Mouse (Mus musculus): ENCODE data around the gene Bmp8a. TPM values are rescaled to one million over a fixed set of nuclear protein-coding genes. Genes with fewer than 3 reads are reported as not detected.
"Not testable (repeated sequence)": the region's sequence is repeated elsewhere in the genome, so short reads cannot be mapped to it uniquely, and the experiment has no call there.

The Bmp8a gene
- polyA plus RNA-seq, 1 experiment from 2014 or later = not detected

DNA sequence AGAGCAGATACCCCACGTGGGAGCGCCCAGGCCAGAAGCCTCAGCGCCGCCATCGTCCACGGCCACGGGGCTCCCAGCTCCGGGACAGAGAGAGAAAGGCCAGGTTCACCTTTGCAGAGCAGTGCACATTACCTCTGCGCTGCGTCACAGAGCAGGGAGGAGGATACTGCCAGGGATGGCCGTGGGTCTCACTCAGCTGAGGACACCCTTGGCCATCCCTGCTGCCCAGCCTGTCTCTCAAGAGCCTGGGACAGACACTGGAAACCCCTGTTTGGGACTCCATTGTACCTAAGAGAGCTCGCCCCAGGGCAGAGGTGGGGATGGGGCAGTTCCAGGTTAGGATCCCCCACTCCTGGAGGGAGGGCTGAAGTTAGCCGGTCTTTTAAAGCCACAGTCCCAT, 19.5 kb downstream of the Bmp8a start, which contains the start of gene Oxct2a:
TSS of gene Oxct2a (minus strand) at position 101 of the 400 bp plus-strand sequence.
- no peaks in the 10 kb centered on the region for H3K36me3 ChIP-seq (ENCODE audit: control insufficient read depth, insufficient read depth, low read length)
- H3K4me2 ChIP-seq (replicated peaks; ENCODE audit: low read depth, low read length) = peak within 1 kb of the TSS; percentile 40
- no peaks in the 10 kb centered on the region for H3K4me1 ChIP-seq (ENCODE audit: control insufficient read depth, insufficient read depth, low read length)
- H3K4me3 ChIP-seq (ENCODE audit: low read depth, low read length) = peak within 1 kb of the TSS; percentile 11; the same call in 1 of the 2 replicates
- ATAC-seq (ENCODE audit: insufficient number of reproducible peaks, insufficient read depth, low FRiP score, low read depth) = no peak
- H3K9ac ChIP-seq (replicated peaks; ENCODE audit: low read depth, low read length) = no peak within 1 kb of the TSS
- 12% methylated on average over 13 of the region's 13 CpGs for WGBS
- H3K27me3 ChIP-seq (ENCODE audit: control insufficient read depth, insufficient read depth, low read length) = 0 out of 2 replicates have a peak, but pooled peaks cover 4% of the 10 kb centered on the region
- no peak within 1 kb of the TSS for H3K27ac ChIP-seq (ENCODE audit: low read length)
- H3K9me3 ChIP-seq (ENCODE audit: control insufficient read depth, low read depth, low read length) = no peaks in the 10 kb centered on the region

DNA sequence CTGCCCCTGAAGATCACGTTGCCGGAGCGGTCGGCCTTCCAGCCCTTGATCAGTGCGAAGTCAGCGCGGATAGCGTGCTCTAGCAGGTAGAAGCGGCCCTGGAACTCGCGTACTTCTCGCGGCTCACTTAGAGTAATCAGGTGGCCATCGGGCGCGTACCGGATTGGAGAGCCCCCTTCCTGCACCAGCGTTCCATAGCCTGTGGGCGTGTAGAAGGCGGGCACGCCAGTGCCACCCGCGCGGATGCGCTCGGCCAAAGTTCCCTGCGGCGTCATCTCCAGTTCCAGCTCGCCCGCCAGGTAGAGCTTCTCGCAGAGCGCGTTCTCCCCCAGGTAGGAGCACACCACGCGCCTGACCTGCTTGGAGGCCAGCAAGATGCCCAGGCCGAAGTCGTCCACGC, 20.1 kb downstream of the Bmp8a start:
- 18% methylated on average over 21 of the region's 38 CpGs for WGBS
- not testable (repeated sequence) for H3K27me3 ChIP-seq (ENCODE audit: control insufficient read depth, insufficient read depth, low read length); H3K36me3 ChIP-seq (ENCODE audit: control insufficient read depth, insufficient read depth, low read length); H3K4me1 ChIP-seq (ENCODE audit: control insufficient read depth, insufficient read depth, low read length); ATAC-seq (ENCODE audit: insufficient number of reproducible peaks, insufficient read depth, low FRiP score, low read depth); H3K27ac ChIP-seq (ENCODE audit: low read length); H3K9me3 ChIP-seq (ENCODE audit: control insufficient read depth, low read depth, low read length); H3K9ac ChIP-seq (replicated peaks; ENCODE audit: low read depth, low read length)
- Histone ChIP-seq H3K4me3 (ENCODE audit: low read depth, low read length) (peak overlapping the region; percentile 11; the same call in 1 of the 2 replicates), H3K4me2 (replicated peaks; ENCODE audit: low read depth, low read length) (peak overlapping the region; percentile 40)

DNA sequence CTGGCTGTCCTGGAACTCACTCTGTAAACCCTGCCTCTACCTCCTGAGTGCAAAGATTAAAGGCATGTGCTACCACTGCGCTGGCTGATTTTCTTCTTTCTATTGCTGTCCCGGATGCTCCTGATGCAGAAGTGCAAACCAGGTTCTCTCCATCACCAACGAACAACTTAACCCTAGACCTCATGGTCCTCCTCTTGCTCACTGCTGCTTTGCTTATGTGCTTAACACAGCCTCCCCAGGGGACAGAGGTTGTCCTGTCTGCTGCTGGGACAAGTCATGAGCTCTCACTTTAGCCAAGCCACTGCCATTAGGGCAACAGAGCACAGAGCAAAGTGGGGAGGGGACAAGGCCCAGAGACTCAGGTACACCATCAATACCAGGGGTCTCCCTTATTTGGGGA, 28.6 kb downstream of the Bmp8a start:
- Histone ChIP-seq H3K4me1 (ENCODE audit: control insufficient read depth, insufficient read depth, low read length) (no peaks in the 10 kb centered on the region), H3K36me3 (ENCODE audit: control insufficient read depth, insufficient read depth, low read length) (no peaks in the 10 kb centered on the region), H3K27me3 (ENCODE audit: control insufficient read depth, insufficient read depth, low read length) (no peaks in the 10 kb centered on the region), H3K27ac (ENCODE audit: low read length) (no peak overlapping the region), H3K9ac (replicated peaks; ENCODE audit: low read depth, low read length) (no peak overlapping the region), H3K9me3 (ENCODE audit: control insufficient read depth, low read depth, low read length) (no peaks in the 10 kb centered on the region), H3K4me2 (replicated peaks; ENCODE audit: low read depth, low read length) (no peak overlapping the region), H3K4me3 (ENCODE audit: low read depth, low read length) (no peak overlapping the region)
- ATAC-seq (ENCODE audit: insufficient number of reproducible peaks, insufficient read depth, low FRiP score, low read depth) = no peak
- WGBS = 87% methylated on average over 3 of the region's 3 CpGs

DNA sequence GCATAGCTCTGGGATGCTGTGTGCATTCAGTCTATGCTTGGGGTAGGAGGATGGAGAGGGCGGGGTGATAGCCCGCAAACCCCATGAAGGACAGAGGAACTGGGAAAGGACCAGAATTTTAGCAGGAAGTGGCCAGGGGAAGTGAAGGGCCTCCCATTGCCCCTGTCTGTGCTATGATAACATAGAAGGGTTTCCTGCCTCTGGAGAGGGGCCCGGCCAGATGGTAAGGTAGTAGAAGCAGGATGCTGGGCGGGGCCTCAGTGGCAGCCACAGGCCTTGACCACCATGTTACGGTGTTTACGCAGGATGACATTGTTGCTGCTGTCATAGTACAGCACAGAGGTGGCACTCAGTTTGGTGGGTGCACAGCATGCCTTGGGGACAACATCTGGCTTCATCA, 30.0 kb downstream of the Bmp8a start:
- no peak for ATAC-seq (ENCODE audit: insufficient number of reproducible peaks, insufficient read depth, low FRiP score, low read depth)

DNA sequence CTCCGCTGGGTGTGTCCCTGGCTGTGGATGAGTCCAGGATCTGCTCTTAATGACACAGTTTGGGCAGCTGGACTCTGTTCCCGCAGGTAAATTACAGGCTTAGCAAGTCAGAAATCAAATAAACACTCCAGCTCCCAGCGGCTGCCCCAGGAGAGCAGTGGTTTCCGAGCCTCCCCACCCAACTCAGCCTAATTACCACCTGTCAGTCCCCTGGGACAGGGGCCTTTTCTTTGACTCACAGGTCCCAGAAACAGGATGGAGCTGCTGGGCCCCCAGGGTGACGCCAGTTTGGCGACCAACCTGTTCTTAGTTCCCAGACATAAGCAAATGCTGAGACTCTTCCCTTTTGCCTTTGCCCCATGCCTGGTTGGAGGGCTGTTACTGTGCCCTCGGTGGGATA, 31.2 kb downstream of the Bmp8a start:
- H3K27ac ChIP-seq (ENCODE audit: low read length) = no peak overlapping the region

More for the DNA sequence above, 30.0 kb downstream of the Bmp8a start:
- Histone ChIP-seq H3K36me3 (ENCODE audit: control insufficient read depth, insufficient read depth, low read length) (no peaks in the 10 kb centered on the region), H3K4me2 (replicated peaks; ENCODE audit: low read depth, low read length) (no peak overlapping the region), H3K4me1 (ENCODE audit: control insufficient read depth, insufficient read depth, low read length) (no peaks in the 10 kb centered on the region), H3K4me3 (ENCODE audit: low read depth, low read length) (no peak overlapping the region), H3K9ac (replicated peaks; ENCODE audit: low read depth, low read length) (no peak overlapping the region), H3K9me3 (ENCODE audit: control insufficient read depth, low read depth, low read length) (no peaks in the 10 kb centered on the region), H3K27me3 (ENCODE audit: control insufficient read depth, insufficient read depth, low read length) (no peaks in the 10 kb centered on the region), H3K27ac (ENCODE audit: low read length) (no peak overlapping the region)
- 71% methylated on average over 6 of the region's 6 CpGs for WGBS

DNA sequence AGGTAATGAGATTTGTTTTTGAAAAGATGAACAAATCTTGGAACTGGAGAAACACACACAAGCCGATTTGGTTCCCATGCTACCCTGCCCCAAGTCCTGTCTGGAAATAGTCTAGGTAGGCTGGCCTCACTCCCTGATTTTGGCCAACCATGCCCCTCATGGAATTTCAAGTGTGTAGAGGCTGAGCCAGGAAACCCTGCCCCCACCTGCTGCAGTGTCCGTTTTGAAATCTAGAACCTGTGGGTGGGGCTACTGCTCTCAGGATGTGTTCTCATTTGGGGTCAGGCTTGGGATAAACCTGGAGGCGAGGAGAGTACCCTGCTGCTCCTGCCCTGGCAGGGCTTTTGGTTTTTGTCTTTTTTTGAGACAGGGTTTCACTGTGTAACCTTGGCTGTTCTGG, 34.8 kb downstream of the Bmp8a start:
- H3K9ac ChIP-seq (replicated peaks; ENCODE audit: low read depth, low read length) = no peak overlapping the region
- 49% methylated on average over 3 of the region's 3 CpGs for WGBS
- no peak overlapping the region for H3K4me3 ChIP-seq (ENCODE audit: low read depth, low read length)
- H3K4me1 ChIP-seq (ENCODE audit: control insufficient read depth, insufficient read depth, low read length) = no peaks in the 10 kb centered on the region
- ATAC-seq (ENCODE audit: insufficient number of reproducible peaks, insufficient read depth, low FRiP score, low read depth) = no peak
- H3K27me3 ChIP-seq (ENCODE audit: control insufficient read depth, insufficient read depth, low read length) = no peaks in the 10 kb centered on the region
- H3K4me2 ChIP-seq (replicated peaks; ENCODE audit: low read depth, low read length) = no peak overlapping the region
- H3K27ac ChIP-seq (ENCODE audit: low read length) = no peak overlapping the region
- H3K36me3 ChIP-seq (ENCODE audit: control insufficient read depth, insufficient read depth, low read length) = peaks cover 6% of the 10 kb centered on the region; the same call in 1 of the 2 replicates
- no peaks in the 10 kb centered on the region for H3K9me3 ChIP-seq (ENCODE audit: control insufficient read depth, low read depth, low read length)

More for the DNA sequence above, 31.2 kb downstream of the Bmp8a start:
- Histone ChIP-seq H3K4me3 (ENCODE audit: low read depth, low read length) (no peak overlapping the region), H3K4me2 (replicated peaks; ENCODE audit: low read depth, low read length) (no peak overlapping the region), H3K4me1 (ENCODE audit: control insufficient read depth, insufficient read depth, low read length) (no peaks in the 10 kb centered on the region), H3K36me3 (ENCODE audit: control insufficient read depth, insufficient read depth, low read length) (no peaks in the 10 kb centered on the region), H3K27me3 (ENCODE audit: control insufficient read depth, insufficient read depth, low read length) (no peaks in the 10 kb centered on the region), H3K9ac (replicated peaks; ENCODE audit: low read depth, low read length) (no peak overlapping the region), H3K9me3 (ENCODE audit: control insufficient read depth, low read depth, low read length) (no peaks in the 10 kb centered on the region)
- no peak for ATAC-seq (ENCODE audit: insufficient number of reproducible peaks, insufficient read depth, low FRiP score, low read depth)
- WGBS = 67% methylated on average over 7 of the region's 7 CpGs

DNA sequence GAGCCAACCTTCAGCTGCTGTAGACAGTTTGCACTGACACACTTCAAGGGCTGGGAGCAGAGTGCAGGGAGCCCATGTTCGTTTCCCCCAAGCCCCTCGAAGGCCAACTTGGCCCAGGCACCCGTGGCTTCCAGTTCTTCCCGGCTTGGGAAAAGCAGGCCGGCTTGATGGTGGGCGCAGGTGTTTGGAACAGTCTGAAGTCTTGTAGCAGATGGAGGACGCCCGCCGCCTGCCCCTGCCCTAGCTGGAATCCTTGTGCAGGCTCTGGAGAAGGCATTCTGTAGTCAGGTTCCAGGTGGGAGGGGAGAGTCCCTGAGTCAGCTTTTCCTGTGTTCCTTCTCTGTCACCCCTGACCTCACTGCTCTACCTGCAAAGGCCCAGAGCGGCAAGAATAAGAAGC, 36.1 kb downstream of the Bmp8a start:
- Histone ChIP-seq H3K9me3 (ENCODE audit: control insufficient read depth, low read depth, low read length) (no peaks in the 10 kb centered on the region), H3K9ac (replicated peaks; ENCODE audit: low read depth, low read length) (no peak overlapping the region), H3K4me3 (ENCODE audit: low read depth, low read length) (no peak overlapping the region), H3K4me1 (ENCODE audit: control insufficient read depth, insufficient read depth, low read length) (no peaks in the 10 kb centered on the region), H3K4me2 (replicated peaks; ENCODE audit: low read depth, low read length) (no peak overlapping the region), H3K27ac (ENCODE audit: low read length) (no peak overlapping the region), H3K27me3 (ENCODE audit: control insufficient read depth, insufficient read depth, low read length) (no peaks in the 10 kb centered on the region), H3K36me3 (ENCODE audit: control insufficient read depth, insufficient read depth, low read length) (peaks cover 9% of the 10 kb centered on the region)
- no peak for ATAC-seq (ENCODE audit: insufficient number of reproducible peaks, insufficient read depth, low FRiP score, low read depth)
- WGBS = 89% methylated on average over 10 of the region's 10 CpGs

DNA sequence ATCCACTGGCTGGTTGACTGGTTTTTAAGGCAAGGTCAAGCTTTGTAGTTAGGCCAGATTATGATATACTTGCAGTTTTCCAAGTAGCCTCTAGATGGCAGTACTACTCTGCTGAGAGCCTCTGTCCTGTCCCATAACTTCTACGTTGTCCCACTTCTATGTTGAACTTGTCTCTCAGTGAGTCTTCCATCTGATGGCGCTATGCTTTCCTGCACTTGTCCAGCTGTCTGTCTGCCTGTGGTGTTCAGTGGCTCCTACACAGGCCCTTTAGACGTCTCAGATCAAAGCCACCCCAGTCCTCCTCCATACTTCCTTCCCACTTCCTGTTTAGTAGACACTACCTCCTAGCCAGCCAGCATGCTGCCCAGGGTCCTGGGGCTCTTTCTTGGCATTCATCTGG, 37.3 kb downstream of the Bmp8a start:
- no peak overlapping the region for H3K4me3 ChIP-seq (ENCODE audit: low read depth, low read length)
- no peak for ATAC-seq (ENCODE audit: insufficient number of reproducible peaks, insufficient read depth, low FRiP score, low read depth)
- no peaks in the 10 kb centered on the region for H3K4me1 ChIP-seq (ENCODE audit: control insufficient read depth, insufficient read depth, low read length)
- no peak overlapping the region for H3K4me2 ChIP-seq (replicated peaks; ENCODE audit: low read depth, low read length)
- H3K27me3 ChIP-seq (ENCODE audit: control insufficient read depth, insufficient read depth, low read length) = no peaks in the 10 kb centered on the region
- no peaks in the 10 kb centered on the region for H3K9me3 ChIP-seq (ENCODE audit: control insufficient read depth, low read depth, low read length)
- WGBS = 29% methylated on average over 3 of the region's 3 CpGs
- no peak overlapping the region for H3K27ac ChIP-seq (ENCODE audit: low read length)
- H3K9ac ChIP-seq (replicated peaks; ENCODE audit: low read depth, low read length) = no peak overlapping the region
- H3K36me3 ChIP-seq (ENCODE audit: control insufficient read depth, insufficient read depth, low read length) = peaks cover 13% of the 10 kb centered on the region

DNA sequence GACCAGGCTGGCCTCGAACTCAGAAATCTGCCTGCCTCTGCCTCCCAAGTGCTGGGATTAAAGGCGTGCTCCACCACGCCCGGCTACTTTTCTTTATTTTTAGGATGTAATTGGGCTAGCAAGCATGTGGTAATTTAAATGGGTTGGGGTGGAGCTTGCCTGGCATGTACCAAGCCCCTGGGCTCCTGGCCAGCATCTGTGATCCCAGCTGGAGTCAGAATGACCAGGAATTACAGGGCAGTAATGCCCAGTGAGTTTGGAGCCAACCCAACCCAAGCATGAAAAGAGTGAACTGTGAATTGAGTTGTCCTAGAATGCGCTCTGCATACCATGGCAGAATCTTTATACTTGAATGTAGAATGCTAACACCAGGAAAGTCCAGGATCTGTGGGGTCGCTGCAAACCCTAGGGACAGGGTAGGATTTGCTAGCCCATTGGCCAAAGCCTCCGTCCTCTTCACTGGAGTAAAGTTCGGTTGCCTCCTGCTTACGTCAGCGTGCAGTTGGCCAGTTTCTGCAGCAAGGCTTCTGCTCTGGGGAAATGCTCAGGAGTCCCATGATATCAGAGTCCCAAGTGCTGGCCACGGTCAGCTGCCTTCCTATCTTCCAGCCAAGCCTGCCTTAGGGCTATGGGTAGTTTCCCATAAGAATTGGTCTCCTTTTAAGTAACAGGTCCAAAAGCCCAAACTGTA, 43.9 kb downstream of the Bmp8a start:
- Histone ChIP-seq H3K27me3 (ENCODE audit: control insufficient read depth, insufficient read depth, low read length) (no peaks in the 10 kb centered on the region), H3K9ac (replicated peaks; ENCODE audit: low read depth, low read length) (no peak overlapping the region), H3K9me3 (ENCODE audit: control insufficient read depth, low read depth, low read length) (no peaks in the 10 kb centered on the region), H3K4me2 (replicated peaks; ENCODE audit: low read depth, low read length) (no peak overlapping the region), H3K4me1 (ENCODE audit: control insufficient read depth, insufficient read depth, low read length) (no peaks in the 10 kb centered on the region), H3K27ac (ENCODE audit: low read length) (no peak overlapping the region), H3K4me3 (ENCODE audit: low read depth, low read length) (no peak overlapping the region), H3K36me3 (ENCODE audit: control insufficient read depth, insufficient read depth, low read length) (peaks cover 58% of the 10 kb centered on the region)
- 97% methylated on average over 11 of the region's 11 CpGs for WGBS
- no peak for ATAC-seq (ENCODE audit: insufficient number of reproducible peaks, insufficient read depth, low FRiP score, low read depth)

Data from stomach, embryonic 14.5 days (tissue).